Mouse (Mus musculus): Measurements from ENCODE around the gene Smg7.

GRCm38 (mm10) chr1:152790254-152790653, 112.2 kb downstream of the Smg7 start:
- TF ChIP-seq CTCF (IDR thresholded peaks at IDR 0.05; ENCODE audit: extremely low read depth, insufficient read length, insufficient replicate concordance, low read depth, low read length) (peak; percentile 42; the same call in 1 of the 2 replicates), POLR2A (IDR thresholded peaks at IDR 0.05; ENCODE audit: low read depth, low read length) (no peak)

All from small intestine, adult 2 months (tissue).